Mouse (Mus musculus): ENCODE measurements around the gene Rasgef1b.

GRCm38 (mm10) chr5:99444777-99445176 is 284.1 kb downstream of the Rasgef1b start:
- no peak for TF ChIP-seq CTCF (IDR thresholded peaks at IDR 0.05; ENCODE audit: extremely low read depth, insufficient read depth, low read length)
- no peak for TF ChIP-seq POLR2A (IDR thresholded peaks at IDR 0.05; ENCODE audit: extremely low read depth, insufficient read depth, low read length)

Data from cortical plate, adult 2 months (tissue).